Mouse (Mus musculus) mouse embryonic stem cell (cell line): Measurements from ENCODE around the gene Fank1.

ENCODE experiments used
- in situ Hi-C, 2 experiments: fragments of 300-500 bp; cut with MboI; formaldehyde crosslinking; loops; 1 replicate in 1 of 2; 3 replicates in 1 of 2; pipeline ENCODE4 v1.14.3; 2019 to 2020; ENCODE audit warnings: low sequenced_read_pairs in 2 of 2, low pct_unique_long_range_greater_than_20kb in 1 of 2, mixed read lengths in 1 of 2; ENCODE audit not compliant: unreplicated experiment in 1 of 2

Gene Fank1

GRCm38 (mm10) chr7:133925771-133926170 lies 149.1 kb downstream of the Fank1 start:
- in situ Hi-C loops = no loop called here

- in situ Hi-C loops = no loop called here
Observed at GRCm38 (mm10) chr7:133928981-133929380, 152.3 kb downstream of the Fank1 start.
